Comparison of ENCODE assay signal across 16 mouse cellular contexts in genomic region chr3:107558740-107559139, GRCm38 (mm10). TPM values are rescaled to one million over a fixed set of nuclear protein-coding genes. Genes with fewer than 3 reads are reported as not detected.
DNase-seq lines count a peak whose midpoint lies in the region; ATAC-seq and TF ChIP-seq lines count a peak whose summit lies in the region.
"Had no signal": no experiment of that assay in that cellular context is flagged by ENCODE, and none has a peak within 500 bp of the region (broad histone marks: within the 10 kb centered on the region; RNA-seq: fewer than 3 reads in every experiment).

No protein-coding gene starts in this region.

- no peak overlapping the region for H3K4me3 ChIP-seq in hindbrain, embryonic 14.5 days (replicated peaks; ENCODE audit: low read length)
- no peak overlapping the region for H3K4me3 ChIP-seq in hindbrain, embryonic 11.5 days (ENCODE audit: low read depth, low read length)
- no peak overlapping the region for H3K4me3 ChIP-seq in lung, embryonic 14.5 days (ENCODE audit: low read depth, low read length)
- H3K4me3 ChIP-seq in neural tube, embryonic 12.5 days, result no peak overlapping the region
- no peak overlapping the region for H3K4me3 ChIP-seq in neural tube, embryonic 15.5 days (replicated peaks)
- H3K4me3 ChIP-seq in heart, embryonic 10.5 days, result no peak overlapping the region
- H3K4me3 ChIP-seq: embryonic facial prominence, embryonic 13.5 days; forebrain, embryonic 10.5 days; kidney, embryonic 15.5 days; left cerebral cortex, adult 2 months; megakaryocyte, embryonic 14.5 days had no signal

- no peaks in the 10 kb centered on the region for H3K27me3 ChIP-seq in hindbrain, embryonic 14.5 days (ENCODE audit: control insufficient read depth, insufficient read depth, low read length)
- 0 out of 2 replicates have a peak, but pooled peaks cover 2% of the 10 kb centered on the region for H3K27me3 ChIP-seq in hindbrain, embryonic 11.5 days (ENCODE audit: control insufficient read depth, insufficient read depth, low read length)
- no peaks in the 10 kb centered on the region for H3K27me3 ChIP-seq in lung, embryonic 14.5 days (ENCODE audit: insufficient read depth, low read length)
- peaks cover 2% of the 10 kb centered on the region; the same call in 1 of the 2 replicates for H3K27me3 ChIP-seq in neural tube, embryonic 12.5 days (replicated peaks)
- H3K27me3 ChIP-seq in neural tube, embryonic 15.5 days (replicated peaks), result peaks cover 33% of the 10 kb centered on the region
- H3K27me3 ChIP-seq in heart, embryonic 10.5 days (ENCODE audit: insufficient read depth, poor library complexity, severe bottlenecking), result peaks cover 54% of the 10 kb centered on the region
- H3K27me3 ChIP-seq: embryonic facial prominence, embryonic 13.5 days had no signal

- no peak overlapping the region for H3K27ac ChIP-seq in hindbrain, embryonic 14.5 days
- no peak overlapping the region for H3K27ac ChIP-seq in hindbrain, embryonic 11.5 days (ENCODE audit: low read depth, low read length)
- no peak overlapping the region for H3K27ac ChIP-seq in lung, embryonic 14.5 days (ENCODE audit: low read depth)
- H3K27ac ChIP-seq in neural tube, embryonic 12.5 days, result no peak overlapping the region
- no peak overlapping the region for H3K27ac ChIP-seq in neural tube, embryonic 15.5 days (replicated peaks)
- no peak overlapping the region for H3K27ac ChIP-seq in heart, embryonic 10.5 days
- H3K27ac ChIP-seq: embryonic facial prominence, embryonic 13.5 days; forebrain, embryonic 10.5 days; kidney, embryonic 15.5 days; left cerebral cortex, adult 2 months had no signal

- no peaks in the 10 kb centered on the region for H3K36me3 ChIP-seq in hindbrain, embryonic 14.5 days (replicated peaks; ENCODE audit: control insufficient read depth, insufficient read depth)
- H3K36me3 ChIP-seq in hindbrain, embryonic 11.5 days (ENCODE audit: control insufficient read depth, insufficient read depth, low read length), result no peaks in the 10 kb centered on the region
- H3K36me3 ChIP-seq in lung, embryonic 14.5 days (ENCODE audit: insufficient read depth), result no peaks in the 10 kb centered on the region
- H3K36me3 ChIP-seq in neural tube, embryonic 12.5 days, result no peaks in the 10 kb centered on the region
- H3K36me3 ChIP-seq in neural tube, embryonic 15.5 days, result no peaks in the 10 kb centered on the region
- H3K36me3 ChIP-seq in heart, embryonic 10.5 days, result no peaks in the 10 kb centered on the region
- H3K36me3 ChIP-seq: embryonic facial prominence, embryonic 13.5 days; forebrain, embryonic 10.5 days; kidney, embryonic 15.5 days had no signal

- TF ChIP-seq CTCF in lung, embryonic 14.5 days (IDR thresholded peaks at IDR 0.05; ENCODE audit: low read depth), result no peak

- H3K9ac ChIP-seq in hindbrain, embryonic 14.5 days, result no peak overlapping the region
- H3K9ac ChIP-seq in hindbrain, embryonic 11.5 days (ENCODE audit: low read depth, low read length), result no peak overlapping the region
- H3K9ac ChIP-seq in lung, embryonic 14.5 days, result no peak overlapping the region
- H3K9ac ChIP-seq in neural tube, embryonic 12.5 days, result no peak overlapping the region
- no peak overlapping the region for H3K9ac ChIP-seq in neural tube, embryonic 15.5 days (replicated peaks)
- H3K9ac ChIP-seq: embryonic facial prominence, embryonic 13.5 days; kidney, embryonic 15.5 days had no signal

- DNase-seq in hindbrain, embryonic 14.5 days (ENCODE audit: low spot score), result no peak
- no peak for DNase-seq in hindbrain, embryonic 11.5 days (ENCODE audit: low spot score)
- DNase-seq in lung, embryonic 14.5 days, result no peak
- no peak for DNase-seq in lung, postnatal 10 days
- DNase-seq in neural tube, embryonic 10.5 days (ENCODE audit: extremely low spot score, low spot score), result no peak
- DNase-seq in heart, embryonic 10.5 days (ENCODE audit: low spot score), result no peak

- peak; percentile 7; the same call in 1 of the 2 replicates for ATAC-seq in hindbrain, embryonic 14.5 days (ENCODE audit: low FRiP score)
- ATAC-seq in hindbrain, embryonic 11.5 days (ENCODE audit: low FRiP score), result no peak
- peak; percentile 36; the same call in 1 of the 2 replicates for ATAC-seq in lung, embryonic 14.5 days (ENCODE audit: insufficient read depth)
- peak; percentile 9; the same call in 1 of the 2 replicates for ATAC-seq in neural tube, embryonic 12.5 days (ENCODE audit: low FRiP score, low read depth)
- ATAC-seq in neural tube, embryonic 15.5 days (ENCODE audit: low FRiP score), result peak; percentile 24; the same call in 1 of the 2 replicates

- H3K9me3 ChIP-seq in hindbrain, embryonic 14.5 days (ENCODE audit: control insufficient read depth, low read length), result no peaks in the 10 kb centered on the region
- no peaks in the 10 kb centered on the region for H3K9me3 ChIP-seq in hindbrain, embryonic 11.5 days (ENCODE audit: control insufficient read depth, low read length)
- no peaks in the 10 kb centered on the region for H3K9me3 ChIP-seq in lung, embryonic 14.5 days (ENCODE audit: low read depth, low read length)
- H3K9me3 ChIP-seq in neural tube, embryonic 12.5 days, result no peaks in the 10 kb centered on the region
- H3K9me3 ChIP-seq in neural tube, embryonic 15.5 days (replicated peaks), result no peaks in the 10 kb centered on the region
- H3K9me3 ChIP-seq in heart, embryonic 10.5 days, result no peaks in the 10 kb centered on the region
- H3K9me3 ChIP-seq: embryonic facial prominence, embryonic 13.5 days; forebrain, embryonic 10.5 days; kidney, embryonic 15.5 days; megakaryocyte, embryonic 14.5 days had no signal

- WGBS in hindbrain, embryonic 14.5 days, result 28% methylated on average over 3 of the region's 3 CpGs
- WGBS in hindbrain, embryonic 11.5 days, result 40% methylated on average over 3 of the region's 3 CpGs
- WGBS in lung, embryonic 14.5 days, result 30% methylated on average over 3 of the region's 3 CpGs
- WGBS in neural tube, embryonic 12.5 days, result 25% methylated on average over 3 of the region's 3 CpGs
- WGBS in neural tube, embryonic 15.5 days, result 37% methylated on average over 3 of the region's 3 CpGs
- 19% methylated on average over 3 of the region's 3 CpGs for WGBS in heart, embryonic 10.5 days

- no peaks in the 10 kb centered on the region for H3K4me1 ChIP-seq in hindbrain, embryonic 14.5 days (replicated peaks; ENCODE audit: control insufficient read depth, insufficient read depth, low read length)
- no peaks in the 10 kb centered on the region for H3K4me1 ChIP-seq in hindbrain, embryonic 11.5 days (replicated peaks; ENCODE audit: control insufficient read depth, insufficient read depth, low read length)
- no peaks in the 10 kb centered on the region; the same call in 1 of the 2 replicates for H3K4me1 ChIP-seq in lung, embryonic 14.5 days (ENCODE audit: insufficient read depth)
- peaks cover 9% of the 10 kb centered on the region for H3K4me1 ChIP-seq in neural tube, embryonic 12.5 days
- H3K4me1 ChIP-seq in neural tube, embryonic 15.5 days, result 0 out of 2 replicates have a peak, but pooled peaks cover 6% of the 10 kb centered on the region
- H3K4me1 ChIP-seq in heart, embryonic 10.5 days, result peaks cover 45% of the 10 kb centered on the region

- H3K4me2 ChIP-seq in hindbrain, embryonic 14.5 days (replicated peaks), result no peak overlapping the region
- H3K4me2 ChIP-seq in hindbrain, embryonic 11.5 days (replicated peaks; ENCODE audit: low read depth, low read length), result no peak overlapping the region
- no peak overlapping the region for H3K4me2 ChIP-seq in lung, embryonic 14.5 days
- H3K4me2 ChIP-seq in neural tube, embryonic 12.5 days (replicated peaks), result no peak overlapping the region
- no peak overlapping the region for H3K4me2 ChIP-seq in neural tube, embryonic 15.5 days
- H3K4me2 ChIP-seq: embryonic facial prominence, embryonic 13.5 days; kidney, embryonic 15.5 days had no signal

RNA-seq across cellular contexts. Expression of gene Ubl4b, which starts 3.9 kb away (rescaled TPM):
- not detected in 2 replicates for polyA plus RNA-seq in hindbrain, embryonic 14.5 days (2014; fragmentation: Nextera tagmentation; extraction: Ambion mirVana)
- polyA plus RNA-seq in hindbrain, embryonic 11.5 days (2014; fragmentation: Nextera tagmentation; extraction: Ambion mirVana), result not detected in 2 replicates
- not detected in 2 replicates for polyA plus RNA-seq in lung, embryonic 14.5 days (2014; fragmentation: Nextera tagmentation; extraction: Ambion mirVana)
- polyA plus RNA-seq in neural tube, embryonic 12.5 days (2016; fragmentation: Nextera tagmentation; extraction: Ambion mirVana), result not detected in 2 replicates
- not detected in 2 replicates for polyA plus RNA-seq in neural tube, embryonic 15.5 days (2015; fragmentation: Nextera tagmentation; extraction: Ambion mirVana)
- 0.15 TPM in 1 of 2 replicates, not detected in the other for polyA plus RNA-seq in heart, embryonic 10.5 days (2016; fragmentation: Nextera tagmentation; extraction: Ambion mirVana)
- polyA plus RNA-seq: C2C12; cerebellum, adult 2 months; kidney, embryonic 15.5 days; liver, embryonic 16.5 days had no signal

RNA-seq across cellular contexts. Expression of gene Alx3, which starts 36.1 kb away (rescaled TPM):
- 0.12 TPM in 1 of 2 replicates, not detected in the other for polyA plus RNA-seq in hindbrain, embryonic 14.5 days (2014; fragmentation: Nextera tagmentation; extraction: Ambion mirVana)
- polyA plus RNA-seq in hindbrain, embryonic 11.5 days (2014; fragmentation: Nextera tagmentation; extraction: Ambion mirVana), result 0.73 and 1.5 TPM in 2 replicates
- 0.23 TPM in 1 of 2 replicates, not detected in the other for polyA plus RNA-seq in lung, embryonic 14.5 days (2014; fragmentation: Nextera tagmentation; extraction: Ambion mirVana)
- 0.33 and 0.65 TPM in 2 replicates for polyA plus RNA-seq in neural tube, embryonic 12.5 days (2016; fragmentation: Nextera tagmentation; extraction: Ambion mirVana)
- polyA plus RNA-seq in neural tube, embryonic 15.5 days (2015; fragmentation: Nextera tagmentation; extraction: Ambion mirVana), result 0.09 TPM in 1 of 2 replicates, not detected in the other
- 2.3 and 13.0 TPM in 2 replicates for polyA plus RNA-seq in heart, embryonic 10.5 days (2016; fragmentation: Nextera tagmentation; extraction: Ambion mirVana)
- polyA plus RNA-seq: C2C12 had no signal

RNA-seq across cellular contexts. Expression of gene Slc6a17, which starts 40.9 kb away (rescaled TPM):
- 15.5 and 18.8 TPM in 2 replicates for polyA plus RNA-seq in hindbrain, embryonic 14.5 days (2014; fragmentation: Nextera tagmentation; extraction: Ambion mirVana)
- 1.9 and 3.5 TPM in 2 replicates for polyA plus RNA-seq in hindbrain, embryonic 11.5 days (2014; fragmentation: Nextera tagmentation; extraction: Ambion mirVana)
- 3.6 and 4.2 TPM in 2 replicates for polyA plus RNA-seq in lung, embryonic 14.5 days (2014; fragmentation: Nextera tagmentation; extraction: Ambion mirVana)
- 3.3 and 5.2 TPM in 2 replicates for polyA plus RNA-seq in neural tube, embryonic 12.5 days (2016; fragmentation: Nextera tagmentation; extraction: Ambion mirVana)
- polyA plus RNA-seq in neural tube, embryonic 15.5 days (2015; fragmentation: Nextera tagmentation; extraction: Ambion mirVana), result 13.9 and 16.9 TPM in 2 replicates
- 3.0 and 3.8 TPM in 2 replicates for polyA plus RNA-seq in heart, embryonic 10.5 days (2016; fragmentation: Nextera tagmentation; extraction: Ambion mirVana)
